Mouse (Mus musculus) liver, embryonic 14.5 days (tissue): ENCODE measurements around the gene Six3.

Experiments used
- CTCF ChIP-seq: IDR thresholded peaks from 2 replicates; pipeline ENCODE4 v1.5.1; 2016; ENCODE audit warnings: antibody characterized with exemption, low read depth, control low read depth
- EP300 ChIP-seq: IDR thresholded peaks from 2 replicates; pipeline ENCODE4 v1.6.1; 2016; ENCODE audit warnings: antibody characterized with exemption, low read depth

GRCm38 (mm10) chr17:85614011-85614721 is 758 bp downstream of the Six3 start:
- TF ChIP-seq CTCF (no peak), EP300 (no peak)
